Mouse (Mus musculus) yolk sac, embryonic 10.5 days (tissue): Measurements from ENCODE around the gene H2-Ke6.

ENCODE experiments used
- DNase-seq: peaks from one replicate; pipeline ENCODE4 v3.0.0-alpha.2; 2017; ENCODE audit warnings: low spot score

H2-Ke6 gene

DNA sequence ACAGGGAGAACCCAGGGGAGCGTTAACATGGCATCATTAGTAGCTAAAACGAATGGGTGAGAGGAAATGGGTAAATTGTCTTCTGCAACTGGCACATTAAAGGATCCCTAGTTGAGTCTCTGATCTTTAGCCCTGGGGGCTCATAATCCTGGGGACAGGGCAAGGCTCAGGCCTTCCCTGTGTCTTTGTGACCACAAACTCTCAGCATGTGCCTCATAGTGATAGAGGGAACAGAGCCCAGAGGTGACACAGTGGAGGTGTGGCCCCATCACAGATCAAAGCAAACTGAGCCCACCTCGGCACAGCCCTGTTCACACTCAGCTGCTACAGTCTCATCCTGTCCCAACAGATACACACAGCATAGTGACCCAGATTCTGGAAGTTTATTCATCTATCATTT is 32.2 kb downstream of the H2-Ke6 start:
- DNase-seq, result no peak

- DNase-seq, result no peak
These were observed 32.9 kb downstream of the H2-Ke6 start for GRCm38 (mm10) chr17:33994959-33995358.

DNA sequence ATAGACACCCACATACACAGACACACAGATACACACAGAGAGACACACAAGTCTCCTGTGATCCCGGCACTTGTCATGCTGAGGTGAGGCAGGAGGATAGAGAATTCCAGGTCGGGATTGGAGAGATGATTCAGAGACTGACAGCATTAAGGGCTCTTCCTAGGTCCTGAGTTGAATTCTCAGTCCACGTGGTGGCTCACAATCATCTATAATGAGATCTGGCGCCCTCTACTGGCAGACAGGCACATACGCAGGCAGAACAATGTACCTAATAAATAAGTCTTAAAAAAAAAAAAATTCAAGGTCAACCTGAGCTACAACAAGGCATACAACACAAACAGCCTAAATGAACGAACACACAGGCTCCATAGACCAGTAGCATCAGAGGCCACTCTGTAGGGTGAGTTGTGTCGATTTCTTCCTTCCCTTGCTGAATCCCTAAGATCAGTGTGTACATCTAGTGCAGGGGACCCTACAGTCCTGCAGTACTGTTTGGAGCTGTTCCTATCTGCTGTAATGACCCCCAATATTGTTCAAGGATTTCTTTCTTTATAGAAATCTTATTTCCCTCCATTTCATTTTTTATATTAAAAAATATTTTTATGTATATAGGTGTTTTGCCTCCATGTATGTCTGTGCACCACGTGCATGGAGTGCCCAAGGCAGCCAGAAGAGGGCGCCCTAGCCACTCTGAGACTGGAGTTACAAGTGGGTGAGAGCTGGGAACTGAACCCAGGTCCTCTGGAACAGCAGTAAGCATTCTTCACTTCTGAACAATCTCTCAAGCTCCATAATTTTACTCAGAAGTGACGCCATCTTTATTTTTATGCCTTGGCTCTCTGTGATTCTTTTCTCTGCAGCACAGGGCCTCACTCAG is 35.8 kb downstream of the H2-Ke6 start:
- DNase-seq, result peak; percentile 40

DNA sequence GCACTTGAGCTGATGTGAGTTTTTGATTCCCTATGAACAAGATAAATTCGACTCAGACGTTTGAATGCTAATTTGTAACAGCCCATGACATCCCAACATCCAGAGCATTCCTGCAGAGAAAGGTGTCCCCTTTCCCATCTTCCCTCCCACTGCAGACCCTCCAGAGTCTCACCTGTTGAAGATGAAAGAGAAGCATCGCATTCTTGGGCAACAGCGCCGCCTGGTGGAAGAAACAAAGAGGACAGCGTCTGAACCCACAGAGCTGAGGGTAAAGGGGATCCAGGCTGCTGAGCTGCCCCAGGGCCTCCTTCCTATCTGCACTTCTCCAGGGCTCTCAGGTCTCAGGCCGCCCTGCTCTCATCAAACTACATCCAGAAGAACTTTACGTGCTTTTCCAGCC is 45.7 kb downstream of the H2-Ke6 start:
- peak; percentile 35 for DNase-seq

DNA sequence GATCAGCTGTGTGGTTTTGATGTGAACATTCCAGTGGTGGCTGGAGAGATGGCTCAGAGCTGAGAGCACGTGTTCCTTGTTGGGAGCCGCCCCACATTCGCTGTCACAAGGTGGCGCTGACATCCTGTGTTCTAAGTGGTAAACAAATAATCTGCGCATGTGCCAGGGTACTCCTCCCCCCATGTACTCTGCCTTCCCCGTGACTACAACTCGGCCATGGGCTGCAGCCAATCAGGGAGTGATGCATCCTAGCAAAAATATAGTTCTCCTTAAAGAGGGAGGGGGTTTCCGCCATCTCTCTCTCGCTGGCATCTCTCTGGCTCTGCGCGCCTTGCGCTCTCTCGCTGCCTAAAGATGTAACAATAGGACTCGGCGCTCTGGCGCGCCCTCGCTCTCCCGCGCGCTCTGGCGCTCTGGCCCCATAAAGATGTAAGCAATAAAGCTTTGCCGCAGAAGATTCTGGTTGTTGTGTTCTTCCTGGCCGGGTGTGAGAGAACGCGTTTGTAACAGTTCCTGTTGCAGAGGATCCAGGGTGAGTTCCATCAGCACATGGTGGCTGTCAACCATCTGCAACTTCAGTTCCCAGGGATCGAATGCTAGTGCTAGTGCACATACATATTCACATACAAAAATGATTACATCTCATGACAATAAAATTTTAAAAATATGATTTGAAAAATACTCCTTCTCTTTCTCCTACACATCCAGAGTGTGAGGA is 46.5 kb downstream of the H2-Ke6 start:
- peak; percentile 92 for DNase-seq

GRCm38 (mm10) chr17:33980181-33981035 is 47.5 kb downstream of the H2-Ke6 start:
- DNase-seq, result no peak

- DNase-seq, result no peak
These were observed 48.3 kb downstream of the H2-Ke6 start for GRCm38 (mm10) chr17:33979512-33980050.

GRCm38 (mm10) chr17:33978631-33979031 is 49.2 kb downstream of the H2-Ke6 start:
- DNase-seq, result peak; percentile 90

- no peak for DNase-seq
These were observed 49.9 kb downstream of the H2-Ke6 start for GRCm38 (mm10) chr17:33977861-33978557.
